Mouse (Mus musculus): ENCODE results near the gene Tgfb2. TPM values are rescaled to one million over a fixed set of nuclear protein-coding genes. Genes with fewer than 3 reads are reported as not detected.

The Tgfb2 gene
- polyA plus RNA-seq, 1 experiment: 9.3 TPM

- Histone ChIP-seq H3K4me2 (ENCODE audit: low read depth) (peak overlapping the region; percentile 59), H3K79me2 (ENCODE audit: control insufficient read depth, insufficient read depth) (peaks cover 6% of the 10 kb centered on the region), H3K36me3 (ENCODE audit: control insufficient read depth, insufficient read depth) (no peaks in the 10 kb centered on the region), H3K4me3 (no peak overlapping the region), H3K27me3 (ENCODE audit: control insufficient read depth, insufficient read depth, insufficient read length) (no peaks in the 10 kb centered on the region), H3ac (ENCODE audit: control insufficient read depth, insufficient read length) (no peak overlapping the region)
- TF ChIP-seq MYOG (IDR thresholded peaks at IDR 0.05; ENCODE audit: control insufficient read depth in 1 of 3, insufficient read depth in 1 of 3, insufficient read length in 2 of 3, low read depth in 2 of 3) (peak in 1 of 3 experiments; percentile 20), MYOD1 (IDR thresholded peaks at IDR 0.05; ENCODE audit: control insufficient read depth in 1 of 3, insufficient read length in 2 of 3, low read depth in 2 of 3) (peak in 1 of 3 experiments; percentile 56), CEBPB (IDR thresholded peaks at IDR 0.05; ENCODE audit: insufficient read depth, poor library complexity, severe bottlenecking) (no peak)
Observed at GRCm38 (mm10) chr1:186658783-186659182, 47.0 kb downstream of the Tgfb2 start.

- no peak for TF ChIP-seq TCF12 (IDR thresholded peaks at IDR 0.05; ENCODE audit: insufficient read depth, poor library complexity, severe bottlenecking)
- no peak for TF ChIP-seq USF1 (IDR thresholded peaks at IDR 0.05; ENCODE audit: low read depth)
- no peak for TF ChIP-seq MYOG (IDR thresholded peaks at IDR 0.05; ENCODE audit: control insufficient read depth in 1 of 3, insufficient read depth in 1 of 3, insufficient read length in 2 of 3, low read depth in 2 of 3)
- TF ChIP-seq MAX (IDR thresholded peaks at IDR 0.05; ENCODE audit: low read depth): no peak
- TF ChIP-seq MYOD1 (IDR thresholded peaks at IDR 0.05; ENCODE audit: control insufficient read depth in 1 of 3, insufficient read length in 2 of 3, low read depth in 2 of 3): no peak
- TF ChIP-seq TCF3 (IDR thresholded peaks at IDR 0.05; ENCODE audit: insufficient read length, low read depth): no peak
- no peak for TF ChIP-seq REST (IDR thresholded peaks at IDR 0.05; ENCODE audit: insufficient read depth, insufficient read length)
- TF ChIP-seq E2F4 (IDR thresholded peaks at IDR 0.05; ENCODE audit: insufficient read depth): no peak
- TF ChIP-seq POLR2A (IDR thresholded peaks at IDR 0.05; ENCODE audit: insufficient read length, low read depth): no peak
- no peak for TF ChIP-seq CEBPB (IDR thresholded peaks at IDR 0.05; ENCODE audit: insufficient read depth, poor library complexity, severe bottlenecking)
- no peak for TF ChIP-seq POLR2AphosphoS2 (IDR thresholded peaks at IDR 0.05; ENCODE audit: insufficient read length, low read depth)
- no peak for TF ChIP-seq SRF (IDR thresholded peaks at IDR 0.05; ENCODE audit: control insufficient read depth, insufficient read length, low read depth)
- Histone ChIP-seq H3K4me2 (ENCODE audit: low read depth) (no peak overlapping the region), H3ac (ENCODE audit: control insufficient read depth, insufficient read length) (no peak overlapping the region), H3K27me3 (ENCODE audit: control insufficient read depth, insufficient read depth, insufficient read length) (no peaks in the 10 kb centered on the region), H3K79me2 (ENCODE audit: control insufficient read depth, insufficient read depth) (peaks cover 10% of the 10 kb centered on the region), H3K4me3 (no peak overlapping the region), H3K36me3 (ENCODE audit: control insufficient read depth, insufficient read depth) (no peaks in the 10 kb centered on the region)
Observed at GRCm38 (mm10) chr1:186657559-186658219, 48.1 kb downstream of the Tgfb2 start.

- no peak overlapping the region for H3ac ChIP-seq (ENCODE audit: control insufficient read depth, insufficient read length)
- no peak for TF ChIP-seq MYOG (IDR thresholded peaks at IDR 0.05; ENCODE audit: control insufficient read depth in 1 of 3, insufficient read depth in 1 of 3, insufficient read length in 2 of 3, low read depth in 2 of 3)
- TF ChIP-seq TCF3 (IDR thresholded peaks at IDR 0.05; ENCODE audit: insufficient read length, low read depth): no peak
- no peak for TF ChIP-seq USF1 (IDR thresholded peaks at IDR 0.05; ENCODE audit: low read depth)
- TF ChIP-seq E2F4 (IDR thresholded peaks at IDR 0.05; ENCODE audit: insufficient read depth): no peak
- H3K36me3 ChIP-seq (ENCODE audit: control insufficient read depth, insufficient read depth): no peaks in the 10 kb centered on the region
- peaks cover 10% of the 10 kb centered on the region for H3K79me2 ChIP-seq (ENCODE audit: control insufficient read depth, insufficient read depth)
- H3K4me2 ChIP-seq (ENCODE audit: low read depth): no peak overlapping the region
- H3K27me3 ChIP-seq (ENCODE audit: control insufficient read depth, insufficient read depth, insufficient read length): no peaks in the 10 kb centered on the region
- no peak overlapping the region for H3K4me3 ChIP-seq
Observed at GRCm38 (mm10) chr1:186656732-186657329, 49.0 kb downstream of the Tgfb2 start.

- Histone ChIP-seq H3K36me3 (ENCODE audit: control insufficient read depth, insufficient read depth) (no peaks in the 10 kb centered on the region), H3K4me3 (no peak overlapping the region)
- TF ChIP-seq MAX (IDR thresholded peaks at IDR 0.05; ENCODE audit: low read depth) (no peak), MYOD1 (IDR thresholded peaks at IDR 0.05; ENCODE audit: control insufficient read depth in 1 of 3, insufficient read length in 2 of 3, low read depth in 2 of 3) (no peak), E2F4 (IDR thresholded peaks at IDR 0.05; ENCODE audit: insufficient read depth) (no peak), MYOG (IDR thresholded peaks at IDR 0.05; ENCODE audit: control insufficient read depth in 1 of 3, insufficient read depth in 1 of 3, insufficient read length in 2 of 3, low read depth in 2 of 3) (no peak), TCF12 (IDR thresholded peaks at IDR 0.05; ENCODE audit: insufficient read depth, poor library complexity, severe bottlenecking) (no peak), SRF (IDR thresholded peaks at IDR 0.05; ENCODE audit: control insufficient read depth, insufficient read length, low read depth) (no peak), USF1 (IDR thresholded peaks at IDR 0.05; ENCODE audit: low read depth) (no peak), POLR2A (IDR thresholded peaks at IDR 0.05; ENCODE audit: insufficient read length, low read depth) (no peak), TCF3 (IDR thresholded peaks at IDR 0.05; ENCODE audit: insufficient read length, low read depth) (no peak)
Observed at GRCm38 (mm10) chr1:186656201-186656600, 49.6 kb downstream of the Tgfb2 start.

GRCm38 (mm10) chr1:186655096-186655495 lies 50.7 kb downstream of the Tgfb2 start:
- no peak overlapping the region for H3K4me3 ChIP-seq
- no peaks in the 10 kb centered on the region for H3K27me3 ChIP-seq (ENCODE audit: control insufficient read depth, insufficient read depth, insufficient read length)
- H3ac ChIP-seq (ENCODE audit: control insufficient read depth, insufficient read length): no peak overlapping the region
- no peak for TF ChIP-seq TCF3 (IDR thresholded peaks at IDR 0.05; ENCODE audit: insufficient read length, low read depth)
- no peak for TF ChIP-seq POLR2A (IDR thresholded peaks at IDR 0.05; ENCODE audit: insufficient read length, low read depth)
- TF ChIP-seq CEBPB (IDR thresholded peaks at IDR 0.05; ENCODE audit: insufficient read depth, poor library complexity, severe bottlenecking): no peak
- TF ChIP-seq REST (IDR thresholded peaks at IDR 0.05; ENCODE audit: insufficient read depth, insufficient read length): no peak
- no peak for TF ChIP-seq MYOG (IDR thresholded peaks at IDR 0.05; ENCODE audit: control insufficient read depth in 1 of 3, insufficient read depth in 1 of 3, insufficient read length in 2 of 3, low read depth in 2 of 3)
- TF ChIP-seq MYOD1 (IDR thresholded peaks at IDR 0.05; ENCODE audit: control insufficient read depth in 1 of 3, insufficient read length in 2 of 3, low read depth in 2 of 3): no peak
- no peak for TF ChIP-seq TCF12 (IDR thresholded peaks at IDR 0.05; ENCODE audit: insufficient read depth, poor library complexity, severe bottlenecking)
- no peak for TF ChIP-seq MAX (IDR thresholded peaks at IDR 0.05; ENCODE audit: low read depth)
- TF ChIP-seq POLR2AphosphoS2 (IDR thresholded peaks at IDR 0.05; ENCODE audit: insufficient read length, low read depth): no peak
- no peak for TF ChIP-seq E2F4 (IDR thresholded peaks at IDR 0.05; ENCODE audit: insufficient read depth)
- TF ChIP-seq SRF (IDR thresholded peaks at IDR 0.05; ENCODE audit: control insufficient read depth, insufficient read length, low read depth): no peak
- no peak for TF ChIP-seq USF1 (IDR thresholded peaks at IDR 0.05; ENCODE audit: low read depth)
- H3K36me3 ChIP-seq (ENCODE audit: control insufficient read depth, insufficient read depth): no peaks in the 10 kb centered on the region
- H3K79me2 ChIP-seq (ENCODE audit: control insufficient read depth, insufficient read depth): peaks cover 10% of the 10 kb centered on the region
- no peak overlapping the region for H3K4me2 ChIP-seq (ENCODE audit: low read depth)

More at GRCm38 (mm10) chr1:186656201-186656600, 49.6 kb downstream of the Tgfb2 start:
- no peak overlapping the region for H3ac ChIP-seq (ENCODE audit: control insufficient read depth, insufficient read length)
- no peaks in the 10 kb centered on the region for H3K27me3 ChIP-seq (ENCODE audit: control insufficient read depth, insufficient read depth, insufficient read length)
- H3K79me2 ChIP-seq (ENCODE audit: control insufficient read depth, insufficient read depth): peaks cover 10% of the 10 kb centered on the region
- no peak overlapping the region for H3K4me2 ChIP-seq (ENCODE audit: low read depth)
